Mouse (Mus musculus) forebrain, embryonic 12.5 days (tissue): Measurements from ENCODE around the gene Large1. TPM values are rescaled to one million over a fixed set of nuclear protein-coding genes. Genes with fewer than 3 reads are reported as not detected.

ENCODE experiments used
- ATAC-seq: fragments of 200-750 bp; cut with Nextera tagmentation; 2 replicates; pipeline ENCODE4 v1.8.0; 2017; ENCODE audit warnings: moderate TSS enrichment; ENCODE audit not compliant: low FRiP score
- H3K27ac ChIP-seq: fragments of 300-500 bp; sonication (generic); 2 replicates; pipeline ENCODE4 v1.5.1; 2016; ENCODE audit warnings: mild to moderate bottlenecking
- H3K27me3 ChIP-seq: fragments of 300-500 bp; sonication (generic); 2 replicates; pipeline ENCODE4 v1.6.1; 2016; ENCODE audit warnings: mild to moderate bottlenecking
- H3K36me3 ChIP-seq: fragments of 300-500 bp; sonication (generic); replicated peaks from 2 replicates; pipeline ENCODE4 v1.6.1; 2016; ENCODE audit warnings: mild to moderate bottlenecking
- H3K4me1 ChIP-seq: fragments of 300-500 bp; sonication (generic); 2 replicates; pipeline ENCODE4 v1.6.1; 2016
- H3K4me2 ChIP-seq: fragments of 300-500 bp; sonication (generic); 2 replicates; pipeline ENCODE4 v1.6.1; 2016; ENCODE audit warnings: mild to moderate bottlenecking, moderate library complexity
- H3K4me3 ChIP-seq: fragments of 300-500 bp; sonication (generic); replicated peaks from 2 replicates; pipeline ENCODE4 v1.5.1; 2016; ENCODE audit warnings: mild to moderate bottlenecking
- H3K9ac ChIP-seq: fragments of 300-500 bp; sonication (generic); 2 replicates; pipeline ENCODE4 v1.6.1; 2016; ENCODE audit warnings: mild to moderate bottlenecking
- H3K9me3 ChIP-seq: fragments of 300-500 bp; sonication (generic); 2 replicates; pipeline ENCODE4 v1.6.1; 2016
- WGBS: fragments of 180-500 bp; shearing (Covaris S2); methylation state at CpG from one replicate; pipeline ENCODE4 v1.1.7; 2016; 5-methylcytosine and 5-hydroxymethylcytosine counted together
- microRNA-seq: library from miRNA; unstranded; fragments of <30 nt; microRNA quantifications from one replicate; pipeline ENCODE4, GENCODE M21; 2017
- polyA plus RNA-seq: library from polyadenylated mRNA; unstranded; fragments of >200 nt; fragmentation: Nextera tagmentation; extraction: Ambion mirVana; gene quantifications from 2 replicates; pipeline ENCODE4 v1.2.1, GENCODE M21; 2016

The Large1 gene
- polyA plus RNA-seq, 1 experiment from 2014 or later = 12.2 TPM

DNA sequence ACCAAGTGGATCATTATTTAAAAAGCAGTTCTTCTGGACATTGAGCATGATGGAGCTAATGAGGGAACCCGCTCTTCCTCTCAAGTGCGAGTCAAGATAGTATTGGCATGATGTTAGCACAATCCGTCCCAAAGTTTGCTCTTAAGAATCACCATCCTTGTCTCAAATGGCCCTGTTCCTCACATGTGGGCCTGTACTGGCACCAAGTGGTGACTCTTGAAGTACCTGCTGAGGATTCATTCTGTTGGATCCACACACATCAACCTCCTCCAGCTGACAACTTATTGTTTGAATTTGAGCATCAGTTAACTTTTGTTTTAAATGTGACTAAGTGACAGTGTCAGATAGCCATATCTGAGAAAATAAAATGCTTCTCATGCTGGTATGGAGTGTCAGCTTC lies 540.6 kb downstream of the Large1 start:
- H3K4me3 ChIP-seq = no peak overlapping the region
- H3K27me3 ChIP-seq = no peaks in the 10 kb centered on the region
- H3K4me1 ChIP-seq = no peaks in the 10 kb centered on the region
- H3K36me3 ChIP-seq = peaks cover 5% of the 10 kb centered on the region
- ATAC-seq = no peak
- no peak overlapping the region for H3K27ac ChIP-seq
- WGBS = 95% methylated on average over 3 of the region's 3 CpGs
- H3K9me3 ChIP-seq = no peaks in the 10 kb centered on the region
- H3K4me2 ChIP-seq = no peak overlapping the region
- no peak overlapping the region for H3K9ac ChIP-seq

DNA sequence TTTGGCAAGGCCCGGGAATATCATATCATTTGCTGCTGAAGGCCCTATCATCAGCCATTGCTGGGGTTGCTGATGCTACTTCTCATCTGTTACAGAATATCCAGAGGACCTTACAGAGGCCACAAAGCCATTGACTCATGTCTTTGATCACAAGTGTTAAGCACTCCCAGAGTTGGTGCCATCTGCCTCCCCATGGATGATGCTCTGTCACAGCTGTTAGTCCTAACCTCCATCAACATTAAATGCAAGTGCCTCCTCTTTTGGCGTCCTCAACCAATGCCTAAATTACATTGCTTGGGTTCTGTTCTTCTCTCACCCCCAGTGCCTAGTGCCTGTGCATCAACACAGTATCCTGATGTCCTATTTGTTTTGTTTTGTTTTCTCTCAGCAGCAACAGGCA lies 551.8 kb downstream of the Large1 start:
- no peak overlapping the region for H3K9ac ChIP-seq
- H3K27ac ChIP-seq = no peak overlapping the region
- WGBS = 81% methylated on average over 2 of the region's 2 CpGs
- no peak overlapping the region for H3K4me3 ChIP-seq
- no peaks in the 10 kb centered on the region for H3K9me3 ChIP-seq
- H3K36me3 ChIP-seq = no peaks in the 10 kb centered on the region
- ATAC-seq = no peak
- H3K4me1 ChIP-seq = no peaks in the 10 kb centered on the region
- H3K27me3 ChIP-seq = no peaks in the 10 kb centered on the region
- H3K4me2 ChIP-seq = no peak overlapping the region

DNA sequence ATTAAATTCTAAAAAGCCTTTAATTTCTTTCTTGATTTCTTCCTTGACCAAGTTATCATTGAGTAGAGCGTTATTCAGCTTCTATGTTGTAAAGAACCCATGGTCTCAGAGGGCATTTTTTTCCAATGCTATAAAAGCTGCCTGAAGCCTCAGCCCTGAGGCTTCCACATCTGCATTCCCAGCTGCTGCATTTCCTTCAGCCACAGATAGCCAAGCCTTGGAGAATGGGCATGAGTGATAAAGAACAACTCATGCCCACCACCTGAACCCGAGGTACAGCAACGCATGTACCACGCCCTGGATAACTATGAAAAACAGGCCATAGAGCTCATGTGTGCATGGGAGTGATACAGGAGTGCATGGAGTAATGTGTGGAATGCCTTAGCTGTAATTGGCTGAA lies 572.7 kb downstream of the Large1 start:
- Histone ChIP-seq H3K27ac (no peak overlapping the region), H3K4me1 (no peaks in the 10 kb centered on the region), H3K9ac (no peak overlapping the region), H3K4me2 (no peak overlapping the region), H3K36me3 (no peaks in the 10 kb centered on the region), H3K4me3 (no peak overlapping the region), H3K27me3 (no peaks in the 10 kb centered on the region), H3K9me3 (no peaks in the 10 kb centered on the region)
- 94% methylated on average over 4 of the region's 4 CpGs for WGBS
- no peak for ATAC-seq

DNA sequence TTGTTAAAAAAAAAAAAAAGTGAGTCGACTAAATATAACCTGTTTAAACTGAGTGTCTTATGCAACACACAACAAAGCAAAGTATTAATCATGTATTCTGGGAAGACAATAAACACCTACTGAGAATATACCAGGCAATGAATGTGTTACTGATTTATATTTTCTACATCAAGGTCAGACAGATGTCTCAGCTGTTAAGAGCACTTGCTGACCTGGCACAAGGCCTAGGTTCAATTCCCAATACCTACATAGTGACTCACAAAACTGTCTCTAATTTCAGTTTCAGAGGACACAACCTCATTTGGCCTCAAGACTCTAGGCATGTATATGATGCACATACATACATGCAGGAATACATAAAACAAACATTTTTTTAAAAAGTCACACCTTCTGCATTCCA lies 575.5 kb downstream of the Large1 start:
- H3K9me3 ChIP-seq = no peaks in the 10 kb centered on the region
- no peaks in the 10 kb centered on the region for H3K27me3 ChIP-seq
- WGBS = 94% methylated on average over 1 of the region's 1 CpGs
- no peak for ATAC-seq
- no peaks in the 10 kb centered on the region for H3K36me3 ChIP-seq
- no peak overlapping the region for H3K4me2 ChIP-seq
- no peaks in the 10 kb centered on the region for H3K4me1 ChIP-seq
- H3K9ac ChIP-seq = no peak overlapping the region
- no peak overlapping the region for H3K27ac ChIP-seq
- H3K4me3 ChIP-seq = no peak overlapping the region

DNA sequence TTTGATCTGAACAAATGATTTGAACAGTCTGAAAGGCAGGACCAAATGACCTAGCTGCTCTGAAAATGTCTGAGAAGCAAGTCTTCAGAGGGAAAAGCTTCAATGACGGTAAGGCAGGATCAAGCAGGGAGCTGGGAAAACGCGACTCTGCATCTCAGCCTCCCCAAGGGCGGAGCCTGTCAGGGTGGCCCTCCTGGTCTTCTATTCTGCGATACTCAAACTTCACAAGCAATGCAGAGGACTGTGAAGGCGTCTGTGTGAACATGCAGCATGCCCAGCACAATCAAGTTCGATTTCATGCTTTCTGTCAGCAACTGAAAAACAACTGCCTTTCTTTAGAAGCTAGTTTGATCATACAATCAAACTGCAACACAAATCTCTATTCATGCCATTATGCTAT lies 586.6 kb downstream of the Large1 start:
- no peak overlapping the region for H3K4me3 ChIP-seq
- H3K4me2 ChIP-seq = no peak overlapping the region
- WGBS = 35% methylated on average over 7 of the region's 7 CpGs
- no peaks in the 10 kb centered on the region; the same call in 1 of the 2 replicates for H3K4me1 ChIP-seq
- H3K36me3 ChIP-seq = no peaks in the 10 kb centered on the region
- H3K27me3 ChIP-seq = no peaks in the 10 kb centered on the region
- ATAC-seq = no peak
- no peak overlapping the region for H3K9ac ChIP-seq
- H3K27ac ChIP-seq = no peak overlapping the region
- no peaks in the 10 kb centered on the region for H3K9me3 ChIP-seq

DNA sequence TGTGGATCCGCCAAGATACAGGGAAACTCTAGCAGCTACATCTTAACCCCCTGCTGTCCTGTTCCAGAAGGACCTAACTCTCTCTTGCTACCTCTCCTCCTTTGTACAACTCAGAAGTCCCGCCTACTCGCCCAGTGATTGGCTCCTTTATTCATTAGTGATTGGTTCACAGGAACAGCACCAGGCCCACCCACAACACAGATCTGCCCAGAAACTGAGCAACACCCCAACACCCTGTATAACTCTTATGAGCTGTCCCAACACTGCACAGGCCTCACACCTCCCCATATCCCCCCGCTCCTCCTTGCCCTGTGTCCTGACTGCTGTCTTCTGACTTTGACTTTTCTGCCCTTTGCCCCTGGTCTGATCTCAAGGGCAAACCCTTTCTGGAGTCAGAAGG lies 587.6 kb downstream of the Large1 start:
- no peaks in the 10 kb centered on the region; the same call in 1 of the 2 replicates for H3K4me1 ChIP-seq
- no peaks in the 10 kb centered on the region for H3K27me3 ChIP-seq
- no peaks in the 10 kb centered on the region for H3K36me3 ChIP-seq
- no peak overlapping the region for H3K4me2 ChIP-seq
- no peaks in the 10 kb centered on the region for H3K9me3 ChIP-seq
- WGBS = 56% methylated on average over 4 of the region's 4 CpGs
- H3K27ac ChIP-seq = no peak overlapping the region
- H3K9ac ChIP-seq = no peak overlapping the region
- no peak overlapping the region for H3K4me3 ChIP-seq
- ATAC-seq = 0 out of 2 replicates have a peak, but pooled peaks have one; percentile 27

Small RNA genes within 50 kb of the gene (microRNA-seq; reads per million reads assigned to microRNA genes)
- 0.73 reads per million for gene Mir28b
